Mouse (Mus musculus): Measurements from ENCODE around the gene Ablim1.

Ablim1 gene

GRCm38 (mm10) chr19:57193958-57194357, 120.8 kb downstream of the Ablim1 start:
- DNase-seq (ENCODE audit: inconsistent age in 2 of 2, low spot score in 1 of 2): peak in 1 of 2 experiments; percentile 67

- no peak for DNase-seq (ENCODE audit: inconsistent age in 2 of 2, low spot score in 1 of 2)
Observed at GRCm38 (mm10) chr19:57193382-57193781, 121.3 kb downstream of the Ablim1 start.

DNA sequence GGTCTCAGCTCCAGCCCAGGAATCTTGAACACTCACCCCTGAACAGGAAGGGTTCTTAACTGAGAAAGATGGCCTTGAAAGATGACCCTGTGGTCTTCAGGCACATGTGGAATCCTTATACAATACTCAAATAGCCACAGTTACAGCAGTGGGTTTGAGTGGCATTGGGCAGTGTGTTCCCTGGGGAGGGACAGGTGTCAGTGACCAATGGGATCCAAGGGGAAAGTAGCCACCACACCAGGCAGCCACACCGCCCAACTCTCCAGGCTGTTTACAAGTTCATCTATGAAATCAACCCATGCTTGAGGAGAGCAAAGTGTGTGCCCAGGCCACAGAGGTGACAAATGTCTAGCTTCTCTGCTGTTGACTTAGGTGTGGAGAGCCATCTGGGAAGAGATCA, 123.6 kb downstream of the Ablim1 start:
- no peak for DNase-seq (ENCODE audit: inconsistent age in 2 of 2, low spot score in 1 of 2)

DNA sequence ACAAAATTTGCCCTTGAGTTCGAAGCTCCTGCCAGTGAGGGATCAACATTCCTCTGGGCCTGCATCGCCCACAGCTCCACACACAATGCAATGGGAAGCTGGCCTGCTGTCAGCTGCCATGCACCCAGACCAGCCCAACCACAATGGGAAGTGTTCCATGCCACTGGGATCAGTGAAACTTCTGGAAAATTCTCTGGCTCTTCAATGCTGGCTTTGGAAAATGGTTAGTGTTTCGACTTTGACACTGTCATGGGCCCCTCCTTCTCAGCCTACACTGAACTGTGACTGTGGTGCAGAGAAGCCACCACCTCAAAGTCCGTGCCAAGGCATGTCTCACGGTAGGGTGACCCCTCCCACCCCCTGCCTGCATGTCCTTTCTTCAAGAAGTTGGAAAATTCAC, 125.3 kb downstream of the Ablim1 start:
- DNase-seq (ENCODE audit: inconsistent age in 2 of 2, low spot score in 1 of 2): no peak

GRCm38 (mm10) chr19:57188553-57188952, 126.2 kb downstream of the Ablim1 start:
- peak in 1 of 2 experiments; percentile 55 for DNase-seq (ENCODE audit: inconsistent age in 2 of 2, low spot score in 1 of 2)

- no peak for DNase-seq (ENCODE audit: inconsistent age in 2 of 2, low spot score in 1 of 2)
Observed at GRCm38 (mm10) chr19:57185021-57185420, 129.7 kb downstream of the Ablim1 start.

DNA sequence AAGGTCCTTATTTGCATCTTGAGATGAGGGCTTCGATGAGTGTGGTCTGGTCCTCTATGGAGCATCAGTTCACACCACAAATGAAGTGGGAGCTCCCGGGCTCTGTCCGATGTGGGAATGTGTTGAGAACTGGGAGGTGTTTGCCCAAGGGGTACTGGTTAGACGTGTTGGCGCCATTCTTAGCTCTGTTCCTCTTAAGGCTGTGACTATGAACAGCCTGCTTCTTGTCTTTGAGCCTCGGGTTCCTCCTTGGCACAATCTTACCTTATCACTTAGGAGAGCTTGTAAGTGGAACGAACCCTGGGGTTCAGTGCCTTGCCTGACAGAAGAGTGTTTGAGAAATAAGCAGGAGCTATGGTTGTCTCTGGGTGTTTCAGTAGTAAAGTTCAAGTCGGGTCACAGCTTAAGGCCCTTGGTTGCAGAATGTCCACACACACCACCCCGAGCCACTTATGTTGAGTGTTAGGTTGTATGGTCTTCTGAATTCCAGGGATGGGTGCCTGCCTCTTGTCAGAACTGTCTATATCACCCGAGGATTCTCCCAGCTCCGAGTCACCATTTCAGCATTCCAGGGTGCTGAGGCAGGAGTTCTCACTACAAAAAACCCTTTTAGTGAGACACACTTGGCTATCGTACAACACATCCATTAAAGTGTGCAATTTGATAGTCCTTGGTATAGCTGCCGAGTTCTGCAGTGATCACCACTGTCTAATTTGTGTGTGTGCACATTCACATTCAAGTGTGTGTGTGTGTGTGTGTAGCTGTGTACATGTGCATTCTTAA, 131.6 kb downstream of the Ablim1 start:
- DNase-seq (ENCODE audit: inconsistent age in 2 of 2, low spot score in 1 of 2): no peak

DNA sequence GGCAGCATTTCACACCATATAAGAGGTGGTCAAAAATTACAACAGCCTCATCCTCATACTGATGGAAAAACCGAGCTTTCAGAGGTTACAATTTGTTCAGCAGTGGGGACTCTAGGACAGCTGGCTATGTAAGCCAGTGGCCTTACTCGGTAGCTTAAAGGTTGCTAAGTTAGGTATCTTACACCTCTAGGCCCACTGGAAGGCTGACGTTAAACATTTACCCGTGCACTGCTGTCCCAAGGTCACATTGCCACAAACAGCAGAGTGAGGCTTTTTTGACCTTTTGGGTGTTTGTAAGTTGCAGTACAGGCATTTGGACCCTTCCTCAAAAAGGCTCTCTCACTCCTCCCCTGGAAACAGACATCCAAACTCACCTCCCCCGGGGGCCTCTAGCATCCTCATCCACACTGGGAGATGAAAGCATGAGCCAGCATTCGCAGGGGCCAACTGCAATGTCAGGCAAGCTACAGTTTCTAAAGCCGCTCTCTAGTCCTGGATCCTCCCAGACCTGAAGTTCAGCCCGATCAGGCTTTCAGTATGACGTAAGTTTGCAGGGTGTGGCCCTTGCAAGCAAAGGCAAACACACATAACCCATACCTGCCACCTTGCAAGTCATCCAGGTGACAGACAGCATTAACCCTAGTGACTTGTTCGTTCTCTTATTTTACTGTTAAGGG, 132.7 kb downstream of the Ablim1 start:
- DNase-seq (ENCODE audit: inconsistent age in 2 of 2, low spot score in 1 of 2): no peak

- DNase-seq (ENCODE audit: inconsistent age in 2 of 2, low spot score in 1 of 2): no peak
Observed at GRCm38 (mm10) chr19:57181317-57181716, 133.4 kb downstream of the Ablim1 start.

DNA sequence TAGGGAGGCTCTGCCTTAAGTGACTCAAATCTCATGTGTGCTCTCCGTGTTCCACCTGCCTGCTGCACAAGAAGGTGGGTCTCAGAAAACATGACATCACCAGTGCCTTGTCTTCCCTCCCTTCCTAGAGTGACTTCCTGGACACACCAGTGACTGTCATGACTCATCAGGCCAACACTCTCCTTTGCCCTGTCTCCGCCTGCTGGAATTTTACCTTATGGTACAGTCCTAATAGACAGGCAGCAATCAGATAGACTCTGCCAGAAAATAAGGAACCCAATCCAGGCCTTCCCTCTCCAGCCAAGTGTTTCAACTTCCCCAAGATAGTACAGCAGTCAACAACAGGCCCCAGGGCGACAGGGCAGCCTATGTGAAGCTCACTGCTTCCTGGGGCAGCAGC, 133.8 kb downstream of the Ablim1 start:
- no peak for DNase-seq (ENCODE audit: inconsistent age in 2 of 2, low spot score in 1 of 2)

GRCm38 (mm10) chr19:57180333-57180732, 134.4 kb downstream of the Ablim1 start:
- DNase-seq (ENCODE audit: inconsistent age in 2 of 2, low spot score in 1 of 2): no peak

GRCm38 (mm10) chr19:57179269-57179668, 135.4 kb downstream of the Ablim1 start:
- DNase-seq (ENCODE audit: inconsistent age in 2 of 2, low spot score in 1 of 2): no peak

DNA sequence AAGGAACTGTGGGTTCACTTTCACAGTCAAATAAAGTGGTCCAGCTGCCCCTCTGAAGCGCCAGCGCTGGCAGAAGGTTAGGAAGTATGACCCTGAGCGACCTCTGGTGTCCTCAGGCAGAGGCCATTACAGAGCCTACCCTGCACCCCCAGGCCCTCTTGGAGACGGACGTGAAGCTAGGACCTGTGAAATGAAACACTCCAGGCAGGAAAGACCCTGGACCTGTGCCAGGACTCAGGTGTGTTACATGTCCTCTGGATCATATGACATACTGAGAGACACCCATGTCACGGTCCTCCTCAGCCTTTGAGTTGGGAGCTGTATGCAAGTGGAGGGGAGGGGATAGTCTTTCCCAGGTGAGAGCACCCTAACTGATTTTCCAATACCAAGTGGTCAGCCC, 137.4 kb downstream of the Ablim1 start:
- no peak for DNase-seq (ENCODE audit: inconsistent age in 2 of 2, low spot score in 1 of 2)

DNA sequence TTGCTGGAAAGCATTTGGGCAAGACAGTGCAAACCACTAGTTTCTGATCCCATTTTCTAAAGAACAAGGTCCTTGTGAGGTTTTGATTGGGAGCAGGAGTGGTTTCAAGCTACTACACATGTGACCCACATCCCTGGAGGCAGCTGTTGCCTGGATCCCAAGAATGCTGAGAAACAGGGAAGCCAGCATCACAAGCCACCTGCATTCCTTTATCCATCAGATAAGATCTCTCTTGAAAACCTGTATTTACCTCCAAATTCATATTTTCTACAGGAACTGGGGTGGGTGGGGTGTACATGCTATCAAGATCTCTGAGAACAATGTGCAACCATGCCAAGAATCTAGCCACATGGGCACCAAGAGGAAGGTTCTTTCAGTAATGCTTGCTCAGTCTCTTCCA, 139.6 kb downstream of the Ablim1 start:
- no peak for DNase-seq (ENCODE audit: inconsistent age in 2 of 2, low spot score in 1 of 2)

GRCm38 (mm10) chr19:57174541-57174940, 140.2 kb downstream of the Ablim1 start:
- DNase-seq (ENCODE audit: inconsistent age in 2 of 2, low spot score in 1 of 2): peak in 1 of 2 experiments; percentile 69

GRCm38 (mm10) chr19:57174045-57174444, 140.7 kb downstream of the Ablim1 start:
- no peak for DNase-seq (ENCODE audit: inconsistent age in 2 of 2, low spot score in 1 of 2)

- no peak for DNase-seq (ENCODE audit: inconsistent age in 2 of 2, low spot score in 1 of 2)
Observed at GRCm38 (mm10) chr19:57172321-57172720, 142.4 kb downstream of the Ablim1 start.

DNA sequence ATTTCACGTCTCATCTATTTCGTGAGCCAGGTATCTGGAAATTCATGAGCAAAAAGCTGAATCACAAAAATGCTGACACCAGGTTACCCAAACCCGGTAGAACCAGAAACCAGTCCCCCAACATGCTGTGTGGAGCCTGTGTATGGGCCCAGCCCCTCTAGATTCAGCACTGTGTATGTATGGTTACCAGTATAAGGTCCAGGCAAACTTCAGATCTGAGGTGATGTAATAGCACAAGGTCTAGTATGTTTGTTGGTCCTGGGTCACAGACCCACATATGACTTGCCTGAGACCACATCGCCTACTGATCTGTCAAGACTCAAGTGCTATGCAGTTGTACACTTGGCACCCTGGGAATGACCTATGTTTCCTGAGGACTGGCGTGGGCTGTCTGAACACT, 143.8 kb downstream of the Ablim1 start:
- no peak for DNase-seq (ENCODE audit: inconsistent age in 2 of 2, low spot score in 1 of 2)

GRCm38 (mm10) chr19:57169485-57169884, 145.2 kb downstream of the Ablim1 start:
- no peak for DNase-seq (ENCODE audit: inconsistent age in 2 of 2, low spot score in 1 of 2)

DNA sequence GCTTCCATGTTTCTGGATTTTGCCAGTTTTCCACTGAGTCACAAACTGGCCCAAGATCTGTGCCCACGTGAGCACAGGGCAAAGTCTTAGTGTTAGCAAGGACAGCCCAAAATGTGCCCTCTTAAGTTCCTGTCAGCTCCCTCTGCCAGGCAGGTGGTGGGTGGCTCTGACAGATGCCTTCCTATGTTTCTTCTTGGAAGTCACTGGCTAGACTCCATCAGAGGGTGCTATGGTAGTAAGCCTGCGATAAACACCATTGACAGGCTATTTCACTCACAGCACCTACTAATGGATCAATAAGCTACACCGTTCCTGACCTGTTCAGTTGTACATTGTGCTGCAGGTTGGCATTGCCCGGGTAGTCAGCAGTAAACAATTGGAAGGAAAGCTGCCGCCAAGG, 147.0 kb downstream of the Ablim1 start:
- DNase-seq (ENCODE audit: inconsistent age in 2 of 2, low spot score in 1 of 2): no peak

DNA sequence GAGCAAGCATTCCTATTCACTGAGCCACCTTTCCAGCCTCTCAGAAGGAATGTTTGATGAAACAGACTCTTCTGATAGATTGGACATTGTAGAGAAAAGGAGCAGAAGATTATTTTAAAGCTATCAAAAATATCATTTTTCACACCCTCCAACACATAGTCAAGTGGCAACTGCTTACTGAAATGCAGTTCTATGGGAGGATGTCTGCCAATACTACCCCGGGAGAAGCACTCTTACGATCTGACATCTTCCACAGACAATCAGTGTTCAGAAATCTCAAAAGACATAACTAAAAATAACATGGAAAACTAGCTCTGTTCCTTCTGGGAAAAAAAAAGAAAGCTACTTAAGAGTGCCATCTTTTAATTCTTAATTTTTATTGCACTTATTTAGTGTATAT, 149.8 kb downstream of the Ablim1 start:
- no peak for DNase-seq (ENCODE audit: inconsistent age in 2 of 2, low spot score in 1 of 2)

DNA sequence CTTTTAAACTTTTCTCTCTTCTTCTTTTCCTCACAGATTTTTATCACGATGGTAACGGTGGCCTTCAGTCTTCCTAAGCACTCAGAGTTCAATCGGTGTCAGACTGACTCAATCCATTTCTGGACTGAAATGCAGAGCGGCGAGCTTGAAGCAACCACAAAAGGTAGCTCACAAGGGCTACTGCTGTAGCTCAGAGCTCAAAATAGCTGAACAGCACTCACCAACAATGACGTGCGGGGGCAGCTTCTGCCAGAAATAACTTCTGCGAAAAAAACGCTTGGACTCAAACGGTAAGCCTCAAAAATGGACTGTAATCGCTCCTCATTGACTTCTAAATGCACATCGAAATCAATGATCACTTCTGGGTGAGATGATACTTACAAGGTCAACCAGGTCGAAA, 151.4 kb downstream of the Ablim1 start:
- DNase-seq (ENCODE audit: inconsistent age in 2 of 2, low spot score in 1 of 2): no peak
